Mouse (Mus musculus) brain, embryonic 14.5 days (tissue): ENCODE measurements around the gene Akap14.

Experiments
- CTCF ChIP-seq: fragments of 200-500 bp; IDR thresholded peaks from 2 replicates; pipeline ENCODE4 v1.5.1; 2012; ENCODE audit warnings: inconsistent platforms, mild to moderate bottlenecking, moderate library complexity, borderline replicate concordance; ENCODE audit not compliant: insufficient read depth, insufficient read length; ENCODE audit errors: extremely low read depth
- POLR2A ChIP-seq: fragments of 200-500 bp; IDR thresholded peaks from 2 replicates; pipeline ENCODE4 v1.6.1; 2012; ENCODE audit warnings: mild to moderate bottlenecking, inconsistent platforms, borderline replicate concordance; ENCODE audit not compliant: poor library complexity, insufficient read depth, insufficient read length, severe bottlenecking; ENCODE audit errors: extremely low read depth

- TF ChIP-seq CTCF (no peak), POLR2A (no peak)
These were observed 51.6 kb downstream of the Akap14 start for GRCm38 (mm10) chrX:37117085-37117484.
